Mouse (Mus musculus) forebrain, embryonic 14.5 days (tissue): ENCODE measurements around the gene Robo1. TPM values are rescaled to one million over a fixed set of nuclear protein-coding genes. Genes with fewer than 3 reads are reported as not detected.

Experiments used
- ATAC-seq: fragments of 200-750 bp; cut with Nextera tagmentation; 2 replicates; pipeline ENCODE4 v1.8.0; 2017; ENCODE audit warnings: mild to moderate bottlenecking, moderate library complexity
- DNase-seq: peaks from one replicate; pipeline ENCODE4 v3.0.0-alpha.2; 2015; ENCODE audit warnings: low spot score
- H3K27ac ChIP-seq: fragments of 300-500 bp; sonication (generic); 2 replicates; pipeline ENCODE4 v1.5.1; 2014; ENCODE audit warnings: low read depth, mild to moderate bottlenecking, control low read depth, low read length, moderate library complexity
- H3K27me3 ChIP-seq: fragments of 300-500 bp; sonication (generic); replicated peaks from 2 replicates; pipeline ENCODE4 v1.6.1; 2014; ENCODE audit warnings: low read length, control low read depth, mixed read lengths; ENCODE audit not compliant: control insufficient read depth, insufficient read depth
- H3K36me3 ChIP-seq: fragments of 300-500 bp; sonication (generic); 2 replicates; pipeline ENCODE4 v1.6.1; 2014; ENCODE audit warnings: low read length, control low read depth; ENCODE audit not compliant: control insufficient read depth, insufficient read depth
- H3K4me1 ChIP-seq: fragments of 300-500 bp; sonication (generic); 2 replicates; pipeline ENCODE4 v1.6.1; 2014; ENCODE audit warnings: antibody characterized with exemption, low read length, control low read depth; ENCODE audit not compliant: control insufficient read depth, insufficient read depth
- H3K4me2 ChIP-seq: fragments of 300-500 bp; sonication (generic); 2 replicates; pipeline ENCODE4 v1.6.1; 2014; ENCODE audit warnings: mild to moderate bottlenecking, control low read depth, low read length
- H3K4me3 ChIP-seq: fragments of 300-500 bp; sonication (generic); 2 replicates; pipeline ENCODE4 v1.5.1; 2014; ENCODE audit warnings: low read depth, low read length, control low read depth
- H3K9ac ChIP-seq: fragments of 300-500 bp; sonication (generic); 2 replicates; pipeline ENCODE4 v1.6.1; 2014; ENCODE audit warnings: mild to moderate bottlenecking, low read length, control low read depth, moderate library complexity
- H3K9me3 ChIP-seq: fragments of 300-500 bp; sonication (generic); replicated peaks from 2 replicates; pipeline ENCODE4 v1.6.1; 2016; ENCODE audit warnings: low read length, control low read depth, mixed read lengths; ENCODE audit not compliant: control insufficient read depth
- WGBS: fragments of 180-500 bp; shearing (Covaris S2); extraction: QIAGEN DNeasy Blood & Tissue Kit; methylation state at CpG from one replicate; pipeline ENCODE4 v1.1.7; 2014; 5-methylcytosine and 5-hydroxymethylcytosine counted together
- polyA plus RNA-seq: library from polyadenylated mRNA; unstranded; fragments of >200 nt; fragmentation: Nextera tagmentation; extraction: Ambion mirVana; gene quantifications from 2 replicates; pipeline ENCODE4 v1.2.1, GENCODE M21; 2014

The Robo1 gene
- polyA plus RNA-seq, 1 experiment from 2014 or later, result 37.1 TPM

DNA sequence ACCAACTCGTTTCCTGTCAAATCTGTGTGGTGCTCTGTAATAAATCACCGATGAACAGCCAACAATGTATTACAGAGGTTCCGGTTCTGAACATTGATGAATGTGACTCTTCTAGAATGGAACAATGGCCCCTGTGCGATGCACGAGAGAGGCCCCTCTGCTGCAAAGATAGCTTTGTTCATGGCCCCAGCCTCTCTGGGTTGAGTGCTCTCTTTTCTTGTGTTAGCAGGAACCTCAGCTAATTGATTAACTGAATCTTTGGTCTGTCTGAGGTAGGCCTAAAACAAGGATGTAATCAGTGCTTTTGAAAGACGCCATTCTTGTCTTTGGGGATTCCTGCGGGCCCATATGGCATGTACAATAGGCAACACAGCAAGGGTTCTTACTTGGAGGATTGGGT is 479.9 kb downstream of the Robo1 start:
- Histone ChIP-seq H3K9ac (no peak overlapping the region), H3K9me3 (no peaks in the 10 kb centered on the region), H3K4me1 (peaks cover 3% of the 10 kb centered on the region; the same call in 1 of the 2 replicates), H3K36me3 (no peaks in the 10 kb centered on the region), H3K27ac (no peak overlapping the region), H3K4me2 (no peak overlapping the region), H3K27me3 (no peaks in the 10 kb centered on the region), H3K4me3 (no peak overlapping the region)
- WGBS, result 3% methylated on average over 7 of the region's 7 CpGs
- DNase-seq, result no peak
- ATAC-seq, result no peak

DNA sequence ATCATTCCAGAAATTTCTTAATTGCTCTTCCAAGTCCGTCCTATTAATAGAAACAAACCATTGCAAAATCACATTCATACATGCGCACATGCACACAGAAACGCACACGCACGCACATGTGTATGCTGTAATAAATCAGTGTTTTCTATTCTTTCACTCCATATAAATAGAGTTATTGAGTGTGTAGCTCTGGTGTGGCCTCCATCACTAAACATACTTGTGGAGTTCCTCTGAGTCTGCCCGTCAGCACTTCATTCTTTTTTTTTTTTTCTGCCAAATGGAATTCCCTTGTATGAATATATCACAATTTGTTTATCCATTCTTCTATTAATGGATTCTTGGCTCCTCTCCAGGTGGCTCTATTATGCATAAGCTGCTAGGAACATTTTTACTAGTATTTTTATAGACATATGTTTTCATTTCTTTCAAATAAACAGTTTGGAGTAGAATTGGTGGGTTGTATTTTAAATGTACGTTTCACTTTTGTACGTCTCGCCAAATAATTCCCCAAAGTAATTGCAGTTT is 483.1 kb downstream of the Robo1 start:
- Histone ChIP-seq H3K9me3 (no peaks in the 10 kb centered on the region), H3K4me3 (no peak overlapping the region), H3K4me1 (peaks cover 3% of the 10 kb centered on the region; the same call in 1 of the 2 replicates), H3K27ac (no peak overlapping the region), H3K4me2 (no peak overlapping the region), H3K36me3 (no peaks in the 10 kb centered on the region), H3K27me3 (no peaks in the 10 kb centered on the region), H3K9ac (no peak overlapping the region)
- 88% methylated on average over 9 of the region's 9 CpGs for WGBS
- ATAC-seq, result no peak
- no peak for DNase-seq

DNA sequence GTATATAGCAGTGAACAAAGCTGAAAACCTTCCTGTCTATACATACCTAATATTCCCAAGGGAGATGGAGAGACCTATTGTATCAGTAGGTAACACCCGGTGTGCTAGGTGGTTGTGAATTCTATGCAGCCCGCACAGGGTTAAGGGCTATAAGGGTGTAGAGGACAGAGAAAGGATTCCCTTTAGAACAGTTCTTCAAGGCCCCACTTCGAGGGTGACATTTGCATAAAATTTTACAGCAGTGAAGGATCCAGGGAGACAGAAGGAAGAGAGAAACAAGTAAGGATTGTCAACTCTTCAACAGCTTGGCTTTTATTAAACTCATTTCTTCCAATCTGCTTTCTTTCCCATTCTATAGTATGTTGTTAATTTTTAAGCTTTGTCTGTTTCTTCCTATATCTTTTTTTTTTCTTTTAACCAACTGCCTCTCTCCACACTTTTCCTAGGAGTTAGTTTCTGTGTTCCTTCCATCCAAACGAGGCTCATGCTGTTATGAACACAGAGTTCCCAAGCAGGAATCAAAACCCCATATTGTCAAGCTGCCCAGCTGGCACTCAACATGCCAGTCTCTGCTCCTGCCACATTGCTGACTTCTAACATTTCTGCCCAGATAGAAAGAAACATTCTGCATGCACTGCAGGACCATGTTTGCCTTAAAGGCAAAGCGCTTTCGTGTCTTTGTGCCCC is 486.7 kb downstream of the Robo1 start:
- Histone ChIP-seq H3K27ac (no peak overlapping the region; the same call in 1 of the 2 replicates), H3K4me2 (no peak overlapping the region), H3K4me3 (no peak overlapping the region), H3K9ac (no peak overlapping the region), H3K27me3 (no peaks in the 10 kb centered on the region), H3K36me3 (no peaks in the 10 kb centered on the region), H3K4me1 (0 out of 2 replicates have a peak, but pooled peaks cover under 1% of the 10 kb centered on the region), H3K9me3 (no peaks in the 10 kb centered on the region)
- 62% methylated on average over 6 of the region's 6 CpGs for WGBS
- peak; percentile 69 for DNase-seq
- ATAC-seq, result peak; percentile 62

DNA sequence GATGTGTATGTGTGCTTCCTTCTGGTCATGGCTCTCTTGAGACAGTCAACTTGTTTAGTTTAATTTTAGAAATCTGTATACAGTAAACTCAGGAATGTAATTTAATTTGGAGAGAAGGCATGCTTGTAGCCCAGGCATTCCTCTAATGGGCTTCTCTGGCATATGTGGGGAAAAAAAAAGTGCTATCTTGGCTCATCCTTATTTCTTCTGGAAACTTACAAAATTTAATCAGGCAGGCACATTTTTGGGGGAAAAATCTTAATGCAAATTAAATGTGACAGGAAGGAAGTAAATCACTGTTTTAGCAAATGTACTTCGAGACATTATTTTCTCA is 487.2 kb downstream of the Robo1 start:
- ATAC-seq (peak; percentile 32; the same call in 1 of the 2 replicates), DNase-seq (no peak)
- Histone ChIP-seq H3K27me3 (no peaks in the 10 kb centered on the region), H3K36me3 (no peaks in the 10 kb centered on the region), H3K27ac (no peak overlapping the region), H3K4me1 (0 out of 2 replicates have a peak, but pooled peaks cover 3% of the 10 kb centered on the region), H3K4me2 (no peak overlapping the region), H3K4me3 (no peak overlapping the region), H3K9me3 (no peaks in the 10 kb centered on the region), H3K9ac (no peak overlapping the region)
- WGBS, result 81% methylated on average over 1 of the region's 1 CpGs

DNA sequence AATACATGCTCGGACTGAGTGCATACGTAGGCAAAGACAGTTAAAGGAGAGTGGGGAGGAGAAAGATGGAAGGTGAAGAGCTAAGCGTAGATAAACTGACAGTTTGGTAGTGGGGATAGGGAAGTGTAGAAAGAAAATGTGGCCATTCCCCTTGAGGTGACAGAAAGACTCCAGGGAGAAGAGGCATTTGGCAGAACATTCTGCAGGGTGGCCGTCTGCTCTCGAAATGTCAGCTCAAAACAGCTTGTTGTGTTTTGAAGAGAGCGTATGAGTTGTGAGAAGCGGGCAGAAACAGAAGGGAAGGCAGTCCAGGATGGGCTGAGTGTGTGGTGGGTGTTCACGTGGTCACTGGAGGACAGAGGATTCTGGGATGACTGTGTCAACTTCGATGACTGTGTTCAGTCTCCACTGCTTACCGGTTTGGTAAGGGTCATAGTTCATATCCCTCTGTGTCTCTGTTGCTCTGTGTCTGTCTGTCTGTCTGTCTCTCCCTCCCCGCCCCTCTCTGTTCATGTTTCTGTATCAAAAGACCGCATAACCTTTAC is 490.4 kb downstream of the Robo1 start:
- DNase-seq (no peak), ATAC-seq (no peak)
- Histone ChIP-seq H3K9ac (no peak overlapping the region), H3K36me3 (no peaks in the 10 kb centered on the region), H3K27me3 (no peaks in the 10 kb centered on the region), H3K4me1 (0 out of 2 replicates have a peak, but pooled peaks cover 3% of the 10 kb centered on the region), H3K4me3 (no peak overlapping the region), H3K4me2 (no peak overlapping the region), H3K27ac (no peak overlapping the region), H3K9me3 (no peaks in the 10 kb centered on the region)
- 90% methylated on average over 12 of the region's 12 CpGs for WGBS

DNA sequence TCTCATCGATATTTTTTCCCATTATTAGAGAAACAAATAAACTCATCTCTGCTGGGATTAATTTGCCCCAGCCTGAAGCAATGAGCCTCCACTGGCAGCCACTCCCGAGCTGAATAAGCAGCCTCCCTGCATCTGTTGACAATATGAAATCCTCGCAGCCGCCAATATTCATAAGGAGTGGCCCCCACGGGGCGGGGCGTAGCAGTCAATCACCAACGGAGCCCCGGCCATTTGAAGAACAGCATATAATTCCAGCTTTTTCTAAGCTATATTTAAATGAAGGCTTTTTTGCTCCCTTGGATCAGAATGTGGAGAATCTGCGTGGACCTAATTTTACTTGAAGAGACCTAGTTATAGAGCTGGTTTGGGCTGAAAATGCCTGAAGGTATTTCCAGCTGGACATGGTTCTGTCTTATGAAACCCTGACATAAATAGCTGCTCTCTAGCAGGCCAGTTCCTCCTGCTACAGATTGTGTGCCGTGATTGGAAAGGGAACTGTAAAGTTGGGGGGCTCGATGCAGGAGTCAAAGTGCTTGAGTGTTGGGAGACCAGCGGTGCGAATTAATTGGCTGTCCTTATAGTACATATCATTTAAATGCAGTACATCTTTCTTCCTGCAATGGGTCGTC is 492.1 kb downstream of the Robo1 start:
- 0 out of 2 replicates have a peak, but pooled peaks cover 3% of the 10 kb centered on the region for H3K4me1 ChIP-seq
- ATAC-seq (0 out of 2 replicates have a peak, but pooled peaks have one; percentile 46), DNase-seq (no peak)
- H3K27ac ChIP-seq, result no peak overlapping the region
- H3K36me3 ChIP-seq, result no peaks in the 10 kb centered on the region
- H3K27me3 ChIP-seq, result no peaks in the 10 kb centered on the region
- no peak overlapping the region for H3K9ac ChIP-seq
- no peak overlapping the region for H3K4me2 ChIP-seq
- no peak overlapping the region for H3K4me3 ChIP-seq
- no peaks in the 10 kb centered on the region for H3K9me3 ChIP-seq
- 75% methylated on average over 15 of the region's 15 CpGs for WGBS

DNA sequence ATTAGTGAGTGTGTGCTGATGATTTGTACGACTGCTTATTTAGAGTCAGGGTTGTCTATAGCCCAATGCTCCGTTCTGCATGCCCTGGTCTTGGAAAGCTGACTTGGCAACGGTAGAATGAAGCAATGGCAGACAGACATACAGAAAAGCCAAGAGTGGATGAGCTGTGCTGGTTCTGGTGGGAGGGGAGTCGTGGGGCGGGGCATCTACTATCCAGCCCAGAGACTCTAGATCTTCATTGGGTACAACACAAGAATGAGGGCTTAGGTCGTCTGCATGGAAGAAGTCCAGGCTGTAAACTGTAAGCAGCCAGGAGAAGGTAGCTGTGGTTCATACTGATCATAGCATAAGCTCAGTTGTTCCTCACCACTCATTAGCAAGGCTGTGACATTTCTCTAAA is 492.7 kb downstream of the Robo1 start:
- Histone ChIP-seq H3K4me1 (0 out of 2 replicates have a peak, but pooled peaks cover 3% of the 10 kb centered on the region), H3K4me3 (no peak overlapping the region), H3K9ac (no peak overlapping the region), H3K36me3 (no peaks in the 10 kb centered on the region), H3K27ac (no peak overlapping the region), H3K9me3 (no peaks in the 10 kb centered on the region), H3K4me2 (no peak overlapping the region), H3K27me3 (no peaks in the 10 kb centered on the region)
- DNase-seq (no peak), ATAC-seq (no peak)
- WGBS, result 87% methylated on average over 6 of the region's 6 CpGs

DNA sequence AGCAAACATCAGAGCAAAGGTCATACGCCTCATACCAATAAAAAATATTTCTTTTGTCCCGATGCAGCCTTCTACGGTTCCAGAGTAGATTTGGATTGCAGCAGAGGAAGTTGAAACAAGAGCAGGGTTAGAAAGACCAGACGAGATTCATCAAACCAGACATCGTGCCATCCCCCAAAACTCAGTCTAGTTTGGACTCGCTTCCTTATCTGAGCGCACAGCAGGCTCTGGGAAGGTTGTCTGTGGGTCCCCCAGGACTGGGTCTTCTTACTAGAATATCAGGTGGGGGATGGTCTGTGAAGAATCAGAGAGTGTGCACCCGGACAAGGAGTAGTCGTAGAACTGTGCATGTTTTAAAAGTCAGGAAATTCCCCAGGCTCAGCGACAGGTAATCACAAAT is 500.2 kb downstream of the Robo1 start:
- Histone ChIP-seq H3K27me3 (no peaks in the 10 kb centered on the region), H3K36me3 (no peaks in the 10 kb centered on the region), H3K4me3 (no peak overlapping the region), H3K9ac (no peak overlapping the region), H3K9me3 (no peaks in the 10 kb centered on the region), H3K27ac (no peak overlapping the region), H3K4me1 (peaks cover 9% of the 10 kb centered on the region; the same call in 1 of the 2 replicates), H3K4me2 (no peak overlapping the region)
- ATAC-seq (no peak), DNase-seq (no peak)
- 79% methylated on average over 10 of the region's 10 CpGs for WGBS

DNA sequence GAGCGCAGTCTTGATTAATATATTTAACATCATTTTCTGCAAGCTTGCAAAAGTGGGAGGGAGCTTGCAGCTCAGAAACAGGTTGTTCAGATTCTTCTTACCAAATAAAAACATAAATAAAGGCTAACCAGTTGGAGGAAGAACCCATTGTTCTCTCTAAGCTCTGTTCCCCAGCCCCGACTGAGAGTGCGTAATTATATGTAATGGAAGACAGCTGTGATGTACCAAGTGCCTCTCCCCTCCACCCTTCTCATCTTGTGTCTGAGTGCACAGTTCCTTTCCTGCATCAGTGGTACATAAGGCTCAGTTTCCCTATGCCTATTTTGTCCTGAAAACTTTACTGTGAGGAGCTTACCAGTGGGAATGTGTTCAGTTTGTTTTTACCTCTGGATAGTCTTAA is 502.8 kb downstream of the Robo1 start:
- H3K9me3 ChIP-seq, result no peaks in the 10 kb centered on the region
- H3K4me2 ChIP-seq, result no peak overlapping the region
- peak; percentile 85 for ATAC-seq
- peak overlapping the region; percentile 5; the same call in 1 of the 2 replicates for H3K27ac ChIP-seq
- no peaks in the 10 kb centered on the region for H3K27me3 ChIP-seq
- H3K4me3 ChIP-seq, result no peak overlapping the region
- 46% methylated on average over 3 of the region's 3 CpGs for WGBS
- H3K9ac ChIP-seq, result no peak overlapping the region
- no peaks in the 10 kb centered on the region for H3K36me3 ChIP-seq
- H3K4me1 ChIP-seq, result peaks cover 9% of the 10 kb centered on the region; the same call in 1 of the 2 replicates
- peak; percentile 54 for DNase-seq
